Mouse (Mus musculus) myocyte (in vitro differentiated cells): ENCODE results near the gene Unk.

ENCODE experiments used
- POLR2A ChIP-seq: IDR thresholded peaks from one replicate; pipeline ENCODE4 v1.6.1; 2011; ENCODE audit warnings: low read depth, mild to moderate bottlenecking, control low read depth, moderate library complexity; ENCODE audit not compliant: insufficient read length
- POLR2AphosphoS2 ChIP-seq: IDR thresholded peaks from one replicate; pipeline ENCODE4 v1.6.1; 2011; ENCODE audit warnings: low read depth, control low read depth; ENCODE audit not compliant: insufficient read length
- USF1 ChIP-seq: IDR thresholded peaks from one replicate; pipeline ENCODE4 v1.6.1; 2011; ENCODE audit warnings: low read depth, mild to moderate bottlenecking, control low read depth, moderate library complexity

DNA sequence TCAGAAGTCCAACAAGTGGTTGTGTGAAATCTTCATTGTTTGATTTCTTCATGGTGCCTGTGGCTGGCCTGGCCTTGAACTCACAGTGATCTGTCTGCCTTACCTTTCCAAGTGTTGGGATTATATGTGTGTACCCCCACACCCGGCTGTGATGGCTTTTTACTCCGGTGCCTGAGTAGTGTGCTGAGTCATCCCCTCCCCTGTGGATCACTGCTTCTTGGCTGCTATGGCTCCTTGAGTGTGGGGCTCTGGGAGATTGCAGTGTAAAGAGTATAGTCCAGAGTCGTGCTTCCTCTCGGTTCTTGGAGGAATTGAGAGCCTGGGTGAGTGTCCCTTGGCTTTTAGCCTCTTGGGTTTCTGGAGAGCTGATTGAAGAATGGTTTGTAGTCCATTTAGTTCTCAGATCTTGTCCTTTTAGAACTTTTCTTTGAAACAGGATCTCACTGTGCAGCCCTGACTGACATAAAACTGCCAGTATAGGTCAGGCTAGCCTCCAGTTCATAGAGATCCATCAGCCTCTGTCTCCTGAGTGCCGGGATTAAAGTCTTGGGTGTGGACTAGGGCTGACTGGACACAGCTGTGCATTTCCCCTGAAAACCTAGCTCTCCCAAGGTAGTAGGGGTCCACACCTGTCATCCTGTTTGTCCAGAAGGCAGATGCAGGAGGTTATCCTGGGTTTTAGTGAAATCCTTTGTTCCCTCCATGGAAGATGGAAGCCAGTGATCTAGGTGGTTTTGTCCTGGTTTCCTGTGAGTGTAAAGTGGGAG is 12.4 kb downstream of the Unk start:
- TF ChIP-seq USF1 (no peak), POLR2AphosphoS2 (no peak), POLR2A (no peak)
